Mouse (Mus musculus): ENCODE measurements around the gene Accs.

Gene Accs

GRCm38 (mm10) chr2:93791516-93792499, 57.9 kb downstream of the Accs start:
- DNase-seq (ENCODE audit: low spot score in 2 of 2): no peak

GRCm38 (mm10) chr2:93790798-93791345, 58.9 kb downstream of the Accs start:
- no peak for DNase-seq (ENCODE audit: low spot score in 2 of 2)

GRCm38 (mm10) chr2:93788557-93788956, 61.2 kb downstream of the Accs start:
- no peak for DNase-seq (ENCODE audit: low spot score in 2 of 2)

GRCm38 (mm10) chr2:93786175-93786574, 63.6 kb downstream of the Accs start:
- DNase-seq (ENCODE audit: low spot score in 2 of 2): peak in 1 of 2 experiments; percentile 19

GRCm38 (mm10) chr2:93785432-93785798, 64.3 kb downstream of the Accs start:
- DNase-seq (ENCODE audit: low spot score in 2 of 2): no peak

- DNase-seq (ENCODE audit: low spot score in 2 of 2): no peak
Observed at GRCm38 (mm10) chr2:93784721-93785431, 64.9 kb downstream of the Accs start.

GRCm38 (mm10) chr2:93783926-93784539, 65.7 kb downstream of the Accs start:
- DNase-seq (ENCODE audit: low spot score in 2 of 2): no peak

Data from spleen, postnatal 14 days (tissue).